Mouse (Mus musculus): ENCODE results near the gene Xk.
"Not testable (repeated sequence)": the region's sequence is repeated elsewhere in the genome, so short reads cannot be mapped to it uniquely, and the experiment has no call there.

Xk gene

GRCm38 (mm10) chrX:9316457-9316856 is 43.9 kb downstream of the Xk start:
- DNase-seq (ENCODE audit: low spot score in 2 of 2): not testable (repeated sequence)

- not testable (repeated sequence) for DNase-seq (ENCODE audit: low spot score in 2 of 2)
These were observed 55.4 kb downstream of the Xk start for GRCm38 (mm10) chrX:9327954-9328353.

GRCm38 (mm10) chrX:9332366-9332962 is 59.9 kb downstream of the Xk start:
- peak in 1 of 2 experiments; percentile 22 for DNase-seq (ENCODE audit: low spot score in 2 of 2)

- peak; percentile 63 to 71 for DNase-seq (ENCODE audit: low spot score in 2 of 2)
These were observed 60.5 kb downstream of the Xk start for GRCm38 (mm10) chrX:9333035-9333434.

GRCm38 (mm10) chrX:9334996-9335395 is 62.4 kb downstream of the Xk start:
- DNase-seq (ENCODE audit: low spot score in 2 of 2): not testable (repeated sequence)

- DNase-seq (ENCODE audit: low spot score in 2 of 2): not testable (repeated sequence)
These were observed 77.8 kb downstream of the Xk start, which contains the start of gene H2al1k for GRCm38 (mm10) chrX:9350327-9350726. H2al1k (plus strand) TSS chrX:9350627.

Data from spleen, postnatal 10 days (tissue).